Mouse (Mus musculus): ENCODE results near the gene Klhl36.

Gene Klhl36

GRCm38 (mm10) chr8:119883281-119883680 lies 21.2 kb downstream of the Klhl36 start:
- no peak for DNase-seq (ENCODE audit: low read depth, low spot score)

GRCm38 (mm10) chr8:119885612-119886011 lies 23.5 kb downstream of the Klhl36 start:
- DNase-seq (ENCODE audit: low read depth, low spot score) = no peak

- DNase-seq (ENCODE audit: low read depth, low spot score) = no peak
Observed at GRCm38 (mm10) chr8:119887130-119887529, 25.1 kb downstream of the Klhl36 start.

GRCm38 (mm10) chr8:119888012-119888411 lies 25.9 kb downstream of the Klhl36 start:
- no peak for DNase-seq (ENCODE audit: low read depth, low spot score)

- DNase-seq (ENCODE audit: low read depth, low spot score) = no peak
Observed at GRCm38 (mm10) chr8:119897069-119897468, 35.0 kb downstream of the Klhl36 start.

- DNase-seq (ENCODE audit: low read depth, low spot score) = no peak
Observed at GRCm38 (mm10) chr8:119897933-119898332, 35.9 kb downstream of the Klhl36 start.

GRCm38 (mm10) chr8:119901349-119901748 lies 39.3 kb downstream of the Klhl36 start:
- no peak for DNase-seq (ENCODE audit: low read depth, low spot score)

GRCm38 (mm10) chr8:119901952-119902351 lies 39.9 kb downstream of the Klhl36 start:
- DNase-seq (ENCODE audit: low read depth, low spot score) = no peak

- no peak for DNase-seq (ENCODE audit: low read depth, low spot score)
Observed at GRCm38 (mm10) chr8:119904323-119904911, 42.4 kb downstream of the Klhl36 start.

- no peak for DNase-seq (ENCODE audit: low read depth, low spot score)
Observed at GRCm38 (mm10) chr8:119909944-119910546, 48.0 kb downstream of the Klhl36 start, which contains the start of gene Usp10. Usp10 (plus strand) TSS chr8:119910360.

GRCm38 (mm10) chr8:119910547-119911257 lies 48.6 kb downstream of the Klhl36 start, which contains the start of gene Gm20388:
Gm20388 (plus strand) TSS chr8:119910841.
- DNase-seq (ENCODE audit: low read depth, low spot score) = peak; percentile 86

GRCm38 (mm10) chr8:119911258-119911962 lies 49.3 kb downstream of the Klhl36 start:
- DNase-seq (ENCODE audit: low read depth, low spot score) = no peak

GRCm38 (mm10) chr8:119912643-119913042 lies 50.6 kb downstream of the Klhl36 start:
- no peak for DNase-seq (ENCODE audit: low read depth, low spot score)

GRCm38 (mm10) chr8:119913181-119913580 lies 51.1 kb downstream of the Klhl36 start:
- no peak for DNase-seq (ENCODE audit: low read depth, low spot score)

- no peak for DNase-seq (ENCODE audit: low read depth, low spot score)
Observed at GRCm38 (mm10) chr8:119914161-119914560, 52.1 kb downstream of the Klhl36 start.

GRCm38 (mm10) chr8:119915298-119915697 lies 53.2 kb downstream of the Klhl36 start:
- DNase-seq (ENCODE audit: low read depth, low spot score) = no peak

GRCm38 (mm10) chr8:119916237-119916892 lies 54.3 kb downstream of the Klhl36 start:
- no peak for DNase-seq (ENCODE audit: low read depth, low spot score)

- no peak for DNase-seq (ENCODE audit: low read depth, low spot score)
Observed at GRCm38 (mm10) chr8:119917415-119917814, 55.3 kb downstream of the Klhl36 start.

- DNase-seq (ENCODE audit: low read depth, low spot score) = no peak
Observed at GRCm38 (mm10) chr8:119918155-119918567, 56.1 kb downstream of the Klhl36 start.

- DNase-seq (ENCODE audit: low read depth, low spot score) = no peak
Observed at GRCm38 (mm10) chr8:119923259-119923658, 61.2 kb downstream of the Klhl36 start.

GRCm38 (mm10) chr8:119925428-119925827 lies 63.4 kb downstream of the Klhl36 start:
- DNase-seq (ENCODE audit: low read depth, low spot score) = no peak

- DNase-seq (ENCODE audit: low read depth, low spot score) = no peak
Observed at GRCm38 (mm10) chr8:119926474-119926873, 64.4 kb downstream of the Klhl36 start.
